In the genomic region with DNA sequence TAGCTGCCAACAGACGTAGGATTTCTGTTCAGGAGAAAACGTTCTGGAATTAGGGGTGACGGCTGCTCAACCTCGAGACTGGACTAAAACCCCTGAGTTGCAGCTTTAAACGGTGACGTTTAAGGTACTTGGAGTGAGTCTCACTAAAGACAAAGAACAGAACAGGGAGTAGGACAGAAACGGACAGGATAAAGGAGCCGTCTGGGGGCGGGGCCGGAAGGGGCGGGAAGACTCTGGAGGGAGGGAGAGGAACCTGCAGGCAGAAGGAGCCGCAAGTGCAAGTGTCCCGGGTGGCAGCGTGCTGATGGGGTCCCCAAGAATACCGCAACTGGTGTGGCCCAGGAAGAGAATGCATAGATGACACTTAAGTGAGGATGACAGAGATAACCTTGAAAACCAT, we compare ENCODE assay signal across 10 mouse cellular contexts. TPM values are rescaled to one million over a fixed set of nuclear protein-coding genes. Genes with fewer than 3 reads are reported as not detected.
DNase-seq lines count a peak whose midpoint lies in the region; ATAC-seq and TF ChIP-seq lines count a peak whose summit lies in the region.
"Had no signal": no experiment of that assay in that cellular context is flagged by ENCODE, and none has a peak within 500 bp of the region (broad histone marks: within the 10 kb centered on the region; RNA-seq: fewer than 3 reads in every experiment).

No protein-coding gene starts in this region.

- peaks cover 26% of the 10 kb centered on the region for H3K4me1 ChIP-seq in heart, embryonic 11.5 days (ENCODE audit: control insufficient read depth, insufficient read depth, low read length)
- no peaks in the 10 kb centered on the region for H3K4me1 ChIP-seq in CH12.LX (ENCODE audit: control insufficient read depth in 1 of 2, insufficient read depth in 2 of 2)
- H3K4me1 ChIP-seq in liver, embryonic 13.5 days (replicated peaks): peaks cover 11% of the 10 kb centered on the region

- no peak for DNase-seq in heart, postnatal 10 days
- DNase-seq in CH12.LX (ENCODE audit: extremely low read depth): peak; percentile 25
- peak; percentile 49 for DNase-seq in embryo, embryonic 11 days
- DNase-seq in liver, embryonic 13.5 days: no peak
- no peak for DNase-seq in frontal cortex, postnatal 36 days (ENCODE audit: low spot score in 2 of 2)
- DNase-seq in urinary bladder, adult 18-20 months (ENCODE audit: low spot score in 2 of 2): no peak
- DNase-seq in layer of hippocampus, adult 11-12 months (ENCODE audit: low spot score): no peak
- DNase-seq: gastrocnemius, postnatal 10 days had no signal

- H3K9me3 ChIP-seq in heart, embryonic 11.5 days (replicated peaks; ENCODE audit: control insufficient read depth, low read length): no peaks in the 10 kb centered on the region
- no peaks in the 10 kb centered on the region for H3K9me3 ChIP-seq in CH12.LX (replicated peaks; ENCODE audit: low read length)
- H3K9me3 ChIP-seq in liver, embryonic 13.5 days (replicated peaks): no peaks in the 10 kb centered on the region

- TF ChIP-seq EP300 in CH12.LX (IDR thresholded peaks at IDR 0.05; ENCODE audit: low read length): no peak

- no peaks in the 10 kb centered on the region for H3K79me2 ChIP-seq in CH12.LX (replicated peaks; ENCODE audit: control insufficient read depth, extremely low read depth, insufficient read depth, poor library complexity, severe bottlenecking)

- in situ Hi-C loops in CH12.LX (cut with MboI; ENCODE audit: low pct_ligation_motif_present, low pct_unique_long_range_greater_than_20kb, low sequenced_read_pairs): no loop called here

- TF ChIP-seq CTCF in CH12.LX (conservative IDR thresholded peaks at IDR 0.05 in 1 of 2, IDR thresholded peaks at IDR 0.05 in 1 of 2; ENCODE audit: low read depth in 2 of 2, low read length in 2 of 2): no peak

- peak; percentile 15; the same call in 1 of the 2 replicates for ATAC-seq in heart, embryonic 11.5 days (replicated peaks; ENCODE audit: insufficient number of reproducible peaks, low FRiP score, low TSS enrichment)
- ATAC-seq in liver, embryonic 13.5 days (ENCODE audit: low read depth): no peak

- peak overlapping the region; percentile 56 for H3K4me2 ChIP-seq in heart, embryonic 11.5 days
- H3K4me2 ChIP-seq in CH12.LX (ENCODE audit: insufficient read depth, low read depth, poor library complexity, severe bottlenecking): no peak overlapping the region
- H3K4me2 ChIP-seq in liver, embryonic 13.5 days: peak overlapping the region; percentile 39

- dilution Hi-C loops in CH12.LX (cut with MboI; ENCODE audit: extremely low pct_ligation_motif_present, extremely low pct_unique_long_range_greater_than_20kb, low sequenced_read_pairs): no loop called here

- H3K9ac ChIP-seq in heart, embryonic 11.5 days (ENCODE audit: low read depth, low read length): 0 out of 2 replicates have a peak overlapping the region, but pooled peaks have one; percentile 46
- no peak overlapping the region for H3K9ac ChIP-seq in CH12.LX (ENCODE audit: insufficient read depth, low read depth)
- H3K9ac ChIP-seq in liver, embryonic 13.5 days: no peak overlapping the region

- no peaks in the 10 kb centered on the region for H3K36me3 ChIP-seq in heart, embryonic 11.5 days (ENCODE audit: control insufficient read depth, insufficient read depth, low read length)
- no peaks in the 10 kb centered on the region for H3K36me3 ChIP-seq in CH12.LX (replicated peaks in 1 of 2; ENCODE audit: control insufficient read depth in 1 of 2, insufficient read depth in 1 of 2, low read length in 1 of 2)
- no peaks in the 10 kb centered on the region for H3K36me3 ChIP-seq in liver, embryonic 13.5 days

- intact Hi-C loops in heart, postnatal 10 days (cut with DNase I): no loop called here

- 0 out of 2 replicates have a peak overlapping the region, but pooled peaks have one; percentile 10 for H3K27ac ChIP-seq in heart, embryonic 11.5 days (ENCODE audit: low read depth, low read length)
- H3K27ac ChIP-seq in CH12.LX (ENCODE audit: insufficient read depth, low read depth): no peak overlapping the region
- H3K27ac ChIP-seq in liver, embryonic 13.5 days: no peak overlapping the region

- peak; percentile 41; the same call in 1 of the 2 replicates for TF ChIP-seq POLR2A in CH12.LX (IDR thresholded peaks at IDR 0.05; ENCODE audit: low read depth, low read length)

- no peaks in the 10 kb centered on the region for H3K27me3 ChIP-seq in heart, embryonic 11.5 days (ENCODE audit: control insufficient read depth, insufficient read depth, low read length)
- H3K27me3 ChIP-seq in CH12.LX (replicated peaks): peaks cover 33% of the 10 kb centered on the region
- H3K27me3 ChIP-seq in liver, embryonic 13.5 days: no peaks in the 10 kb centered on the region

- TF ChIP-seq RAD21 in CH12.LX (IDR thresholded peaks at IDR 0.05; ENCODE audit: low read depth, low read length): no peak

- peak overlapping the region; percentile 22; the same call in 1 of the 2 replicates for H3K4me3 ChIP-seq in heart, embryonic 11.5 days (ENCODE audit: low read depth, low read length)
- no peak overlapping the region for H3K4me3 ChIP-seq in CH12.LX (replicated peaks in 1 of 3; ENCODE audit: low read depth in 2 of 3, low read length in 2 of 3, poor library complexity in 1 of 3)
- H3K4me3 ChIP-seq in liver, embryonic 13.5 days (replicated peaks): no peak overlapping the region; the same call in 1 of the 2 replicates
- H3K4me3 ChIP-seq: myocyte had no signal

- whole genome bisulfite sequencing in heart, embryonic 11.5 days (ENCODE audit: insufficient replicate concordance): 6% methylated on average over 15 of the region's 15 CpGs
- WGBS in liver, embryonic 13.5 days (ENCODE audit: insufficient replicate concordance): 7% methylated on average over 15 of the region's 15 CpGs

TF ChIP-seq in CH12.LX, 34 proteins besides CTCF, POLR2A, EP300 and RAD21:
- TF ChIP-seq CHD2 (IDR thresholded peaks at IDR 0.05; ENCODE audit: low read length): no peak
- TF ChIP-seq POLR2AphosphoS2 (IDR thresholded peaks at IDR 0.05; ENCODE audit: low read depth, low read length): no peak
- TF ChIP-seq MYC (IDR thresholded peaks at IDR 0.05; ENCODE audit: low read depth, low read length): no peak
- TF ChIP-seq NRF1 (IDR thresholded peaks at IDR 0.05; ENCODE audit: low read depth, low read length): no peak
- TF ChIP-seq E2F4 (IDR thresholded peaks at IDR 0.05; ENCODE audit: insufficient replicate concordance, low read depth, low read length): no peak
- no peak for TF ChIP-seq JUND (conservative IDR thresholded peaks at IDR 0.05; ENCODE audit: low read depth, low read length)
- no peak for TF ChIP-seq SIN3A (IDR thresholded peaks at IDR 0.05; ENCODE audit: low read length)
- no peak for TF ChIP-seq GABPA (IDR thresholded peaks at IDR 0.05; ENCODE audit: insufficient replicate concordance, low read depth, low read length)
- no peak for TF ChIP-seq SMC3 (IDR thresholded peaks at IDR 0.05; ENCODE audit: low read depth, low read length)
TF ChIP-seq in CH12.LX: peak in this region for 0.

RNA-seq across cellular contexts. Expression of a gene that starts 9.8 kb away (rescaled TPM):
- polyA plus RNA-seq in heart, embryonic 11.5 days (2014; fragmentation: Nextera tagmentation; extraction: Ambion mirVana): 19.6 and 21.6 TPM in 2 replicates
- total RNA-seq in heart, postnatal 10 days (2021): 10 to 100 TPM; 35.8 to 39.7 TPM
- total RNA-seq in CH12.LX (2012; rRNA removed) (7.0 and 7.7 TPM in 2 replicates), CH12.LX (2014; rRNA removed) (12.2 and 13.4 TPM in 2 replicates)
- 15.9 and 19.1 TPM in 2 replicates for polyA plus RNA-seq in CH12.LX (2012; ENCODE audit: insufficient read length, low read depth)
- polyA plus RNA-seq in liver, embryonic 13.5 days (2015; fragmentation: Nextera tagmentation; extraction: Ambion mirVana): 1.2 and 1.4 TPM in 2 replicates

RNA-seq across cellular contexts. Expression of a gene that starts 40.6 kb away (rescaled TPM):
- 0.10 and 0.16 TPM in 2 replicates for polyA plus RNA-seq in heart, embryonic 11.5 days (2014; fragmentation: Nextera tagmentation; extraction: Ambion mirVana)
- 10 to 100 TPM; 45.4 to 50.2 TPM for total RNA-seq in heart, postnatal 10 days (2021)
- total RNA-seq in CH12.LX (2012; rRNA removed) (2.5 and 2.6 TPM in 2 replicates), CH12.LX (2014; rRNA removed) (5.0 and 5.1 TPM in 2 replicates)
- polyA plus RNA-seq in CH12.LX (2012; ENCODE audit: insufficient read length, low read depth): 5.6 and 6.6 TPM in 2 replicates
- 0.16 and 0.25 TPM in 2 replicates for polyA plus RNA-seq in liver, embryonic 13.5 days (2015; fragmentation: Nextera tagmentation; extraction: Ambion mirVana)

Comparison
In these comparisons a context has a peak if more than half of its experiments do, and no peak if none do; other contexts are left out.
1. DNase-seq: peak in CH12.LX (single experiment) and embryo, embryonic 11 days (single experiment); none in heart, postnatal 10 days (0 of 2), liver, embryonic 13.5 days (single experiment), frontal cortex, postnatal 36 days (0 of 2), urinary bladder, adult 18-20 months (0 of 2) and layer of hippocampus, adult 11-12 months (single experiment).